Mouse (Mus musculus) urinary bladder, postnatal 10 days (tissue): ENCODE measurements around the gene Kbtbd12.

Experiments
- DNase-seq: peaks from one replicate; pipeline ENCODE4 v3.0.0; 2022; ENCODE audit warnings: low spot score

Kbtbd12 gene

DNA sequence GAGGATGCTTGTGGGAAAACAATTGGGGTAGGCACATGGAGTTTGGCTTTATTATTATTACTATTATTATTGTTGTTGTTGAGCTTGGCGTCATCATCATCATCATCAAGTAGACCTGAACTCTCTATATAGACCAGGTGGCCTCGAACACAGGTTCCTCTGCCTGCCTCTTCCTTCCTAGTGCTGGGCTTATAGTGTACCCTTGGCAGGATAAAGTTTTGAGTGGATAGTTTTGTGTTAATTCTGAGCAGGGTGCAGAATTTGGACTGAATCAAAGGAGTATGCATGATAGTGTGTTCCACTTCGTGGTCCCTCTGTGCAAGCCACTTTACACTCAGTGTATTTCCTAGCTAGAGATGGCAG is 137.4 kb downstream of the Kbtbd12 start:
- no peak for DNase-seq

DNA sequence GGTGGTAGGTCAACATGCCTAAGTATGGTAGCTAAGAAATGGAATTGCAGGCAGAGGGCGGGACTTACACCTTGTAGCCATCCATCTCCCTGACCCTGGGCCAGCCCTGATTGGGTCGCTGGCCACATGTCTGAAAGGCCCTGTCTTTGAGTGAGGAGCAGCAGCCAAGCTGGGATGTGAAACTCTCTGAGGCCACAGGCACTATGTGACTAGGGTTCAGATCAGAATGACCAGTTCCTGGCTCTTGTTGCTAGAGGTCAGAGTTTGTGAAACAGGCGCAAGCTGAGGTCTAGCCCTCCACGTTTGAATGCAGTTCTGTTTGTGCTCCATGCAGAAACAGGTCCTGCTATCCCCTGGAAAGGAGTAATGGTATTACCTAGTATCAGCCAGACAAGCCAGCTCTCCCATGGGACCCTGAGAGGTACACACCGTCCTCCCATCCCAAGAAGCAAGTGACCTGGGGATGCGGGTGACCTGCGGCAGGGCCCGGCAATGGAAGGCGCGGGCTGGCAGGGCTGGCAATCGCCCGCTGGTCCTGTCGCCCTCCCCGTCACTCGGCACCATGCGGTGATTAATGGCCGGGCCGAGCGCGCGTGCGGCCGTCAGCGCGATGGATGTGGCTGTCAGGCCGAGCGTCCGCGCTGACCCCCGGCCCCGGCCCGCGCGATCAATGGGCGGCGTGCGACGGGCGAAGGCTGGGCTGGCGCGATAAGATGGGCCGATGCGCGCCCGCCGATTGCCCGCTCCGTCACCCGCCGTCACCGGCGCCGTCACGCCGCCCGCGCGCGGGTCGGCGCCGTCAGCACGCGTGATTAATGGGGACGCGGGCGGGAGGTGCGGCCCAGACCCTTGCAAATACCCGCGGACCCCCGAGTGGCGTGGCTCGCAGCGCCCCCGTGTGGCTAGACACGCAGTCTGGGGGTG is 138.0 kb downstream of the Kbtbd12 start:
- no peak for DNase-seq
